Mouse (Mus musculus) common myeloid progenitor, adult 5-6 weeks (primary cell): ENCODE measurements around the gene Psmd1. TPM values are rescaled to one million over a fixed set of nuclear protein-coding genes. Genes with fewer than 3 reads are reported as not detected.
A peak's percentile ranks its signal among the peaks of the same experiment; 100 is the strongest.

Experiments
- ATAC-seq: replicated peaks from 2 replicates; pipeline ENCODE4 v1.8.0; 2016; ENCODE audit warnings: low read depth, mild to moderate bottlenecking, moderate TSS enrichment, inconsistent platforms; ENCODE audit not compliant: poor library complexity, severe bottlenecking
- total RNA-seq: library from RNA; stranded (forward); fragments of 200-1000, 187-1606 nt; gene quantifications from 2 replicates; pipeline ENCODE4 v1.2.3, GENCODE M21; 2017

The Psmd1 gene
- total RNA-seq, 1 experiment from 2014 or later, result 173 TPM

DNA sequence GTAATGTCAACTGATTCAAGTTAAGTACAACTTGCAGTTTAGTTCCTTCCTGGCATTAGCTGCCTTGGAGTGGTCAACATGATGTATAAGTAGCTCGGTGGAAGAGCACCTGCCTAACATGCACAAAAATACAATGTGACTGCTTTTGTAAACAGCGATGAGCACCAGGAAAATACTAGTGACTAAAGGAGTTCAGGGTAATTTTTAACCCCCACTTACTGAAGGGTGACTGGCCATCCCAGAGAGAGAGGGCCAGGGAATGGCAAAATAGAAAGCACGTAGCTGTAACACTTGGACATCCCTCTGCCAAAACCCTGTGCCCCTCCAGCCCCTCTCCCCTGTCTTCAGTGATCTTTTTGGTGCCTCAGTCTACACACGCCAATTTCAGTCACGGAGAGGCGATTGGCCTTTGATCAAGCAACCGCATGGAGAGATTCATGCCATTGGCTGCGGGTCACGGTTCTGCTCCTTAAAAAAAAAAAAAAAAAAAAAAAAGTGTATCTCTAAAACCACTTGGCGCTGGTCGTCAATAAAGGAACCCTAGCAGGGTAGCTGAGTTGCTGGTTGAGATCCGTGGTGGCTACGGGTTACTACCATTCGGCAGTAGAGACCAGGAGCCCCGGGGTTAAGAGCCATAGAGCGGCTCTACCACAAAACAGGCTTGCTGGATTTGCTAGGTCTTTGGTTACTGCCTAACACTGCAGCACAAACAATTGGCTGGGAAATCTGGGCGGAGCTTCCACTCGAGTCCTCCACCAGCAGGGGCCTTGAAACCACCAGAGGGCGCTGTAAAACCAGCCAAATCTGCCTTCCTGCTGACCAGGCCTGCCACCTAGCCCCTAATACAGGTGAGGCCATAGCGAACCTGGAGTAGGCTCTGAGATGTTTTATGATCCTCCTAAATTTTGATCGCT is 5.1 kb upstream of the Psmd1 start:
- ATAC-seq, result peak; percentile 88

DNA sequence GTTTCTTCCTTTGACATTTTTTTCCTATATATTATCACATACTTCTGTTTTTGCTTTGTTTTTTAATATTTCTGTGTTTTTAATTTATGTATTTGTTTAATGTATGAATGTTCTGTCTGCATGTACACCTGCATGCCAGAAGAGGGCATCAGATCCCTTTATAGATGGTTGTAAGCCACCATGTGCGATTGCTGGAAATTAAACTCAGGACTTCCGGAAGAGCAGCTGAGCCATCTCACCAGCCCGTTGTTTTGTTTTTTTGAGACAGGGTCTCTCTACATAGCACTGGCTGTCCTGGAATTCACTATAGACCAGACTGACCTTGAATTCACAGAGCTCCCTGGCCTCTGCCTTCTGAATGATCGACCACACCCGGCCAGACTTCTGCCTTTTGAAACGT is 1.7 kb upstream of the Psmd1 start:
- ATAC-seq, result no peak

DNA sequence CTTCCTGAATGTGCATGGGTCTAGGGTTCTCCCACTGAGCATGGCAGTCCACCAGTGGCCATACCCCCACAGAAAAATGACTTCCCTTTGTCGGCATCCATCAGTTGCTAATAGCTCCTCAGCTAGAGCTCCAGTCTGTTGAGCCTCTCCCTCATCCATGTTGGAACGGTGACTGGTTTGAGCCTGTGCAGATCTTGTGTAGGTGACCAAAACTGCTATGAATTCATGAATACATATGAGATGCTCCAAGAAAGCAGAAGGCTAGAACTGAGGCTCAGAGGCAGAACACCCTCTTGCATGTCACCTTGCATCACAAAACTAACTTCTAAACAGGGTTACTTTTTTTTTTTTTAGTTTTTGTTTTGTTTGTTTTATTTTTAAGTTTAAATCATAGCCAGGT is 12.4 kb downstream of the Psmd1 start:
- no peak for ATAC-seq

DNA sequence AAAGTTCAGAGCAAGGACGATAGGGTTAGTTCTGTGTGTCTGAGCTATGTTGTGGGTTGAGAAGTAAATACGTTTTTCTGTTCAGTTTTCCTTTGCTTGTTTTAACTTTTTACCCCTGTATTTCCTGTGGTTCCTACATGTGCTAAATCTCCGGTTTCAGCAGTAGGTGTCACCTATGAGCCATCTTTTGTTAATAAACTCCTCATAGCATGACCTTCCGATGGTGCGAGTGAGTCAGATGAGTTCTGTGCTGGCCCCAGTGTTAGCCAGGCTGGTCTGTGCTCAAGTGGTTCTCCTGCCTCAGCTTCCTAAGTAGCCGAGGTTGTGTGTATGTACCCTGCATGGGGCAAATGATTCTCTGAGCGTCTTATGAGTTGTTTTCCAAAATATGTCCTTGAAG is 30.2 kb downstream of the Psmd1 start:
- no peak for ATAC-seq

DNA sequence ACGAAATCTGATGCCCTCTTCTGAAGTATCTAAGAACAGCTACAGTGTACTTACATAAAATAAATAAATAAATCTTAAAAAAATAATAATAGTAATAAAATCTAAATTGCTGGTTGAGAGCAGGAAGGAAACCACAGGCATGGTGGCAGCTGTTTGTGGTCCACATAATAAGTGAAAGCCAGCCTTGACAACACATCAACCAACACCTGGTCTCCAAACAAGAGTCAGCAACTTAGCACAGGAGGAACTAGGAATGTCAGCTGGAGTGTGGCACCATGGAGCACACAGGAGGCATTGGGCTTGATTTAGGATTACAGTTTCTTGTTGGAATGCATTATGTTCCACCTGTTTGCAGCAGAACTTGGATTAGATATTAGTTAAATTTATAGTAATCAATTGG is 40.9 kb downstream of the Psmd1 start:
- no peak for ATAC-seq

DNA sequence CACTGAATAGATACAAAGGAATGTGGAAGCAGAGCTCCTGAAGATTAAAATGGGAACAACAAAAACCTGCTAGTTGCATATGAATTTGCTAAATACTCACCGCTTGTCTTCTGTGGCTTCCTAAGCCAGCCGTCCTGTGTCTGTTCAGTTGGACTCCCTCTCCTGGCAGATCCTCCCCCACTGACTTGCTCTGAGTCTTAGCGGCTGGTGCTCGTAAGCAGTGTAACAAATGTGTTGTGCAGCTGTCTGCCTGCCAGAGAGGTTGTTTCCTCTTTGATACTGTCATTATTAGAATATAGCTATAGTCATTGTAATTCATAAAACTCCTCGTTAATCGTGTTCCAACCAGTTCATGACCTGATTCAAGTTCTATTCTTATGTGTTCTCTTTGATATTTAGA is 47.6 kb downstream of the Psmd1 start, which contains the start of gene Htr2b:
Gene Htr2b (minus strand): TSS at position 192 of the 400 bp plus-strand sequence.
- ATAC-seq, result no peak

DNA sequence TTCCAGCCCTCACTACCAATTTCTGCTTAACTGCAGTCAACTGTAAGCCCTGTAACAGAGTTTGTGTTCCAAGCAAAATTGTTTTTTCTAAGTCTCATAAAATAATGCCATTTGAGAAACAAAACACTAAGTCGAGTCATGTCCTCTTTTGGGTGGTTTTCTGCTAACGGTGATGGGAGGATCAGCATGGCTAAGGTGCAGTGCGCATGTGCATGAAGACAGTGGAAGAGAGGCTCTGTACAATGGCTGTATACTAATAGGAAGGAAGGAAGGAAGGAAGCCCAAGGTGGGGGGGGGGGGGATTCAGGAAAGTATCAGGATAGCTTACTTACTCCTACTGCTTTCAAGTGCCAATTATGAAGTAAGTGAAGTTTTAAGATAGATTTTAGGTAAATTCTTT is 50.0 kb downstream of the Psmd1 start:
- no peak for ATAC-seq

DNA sequence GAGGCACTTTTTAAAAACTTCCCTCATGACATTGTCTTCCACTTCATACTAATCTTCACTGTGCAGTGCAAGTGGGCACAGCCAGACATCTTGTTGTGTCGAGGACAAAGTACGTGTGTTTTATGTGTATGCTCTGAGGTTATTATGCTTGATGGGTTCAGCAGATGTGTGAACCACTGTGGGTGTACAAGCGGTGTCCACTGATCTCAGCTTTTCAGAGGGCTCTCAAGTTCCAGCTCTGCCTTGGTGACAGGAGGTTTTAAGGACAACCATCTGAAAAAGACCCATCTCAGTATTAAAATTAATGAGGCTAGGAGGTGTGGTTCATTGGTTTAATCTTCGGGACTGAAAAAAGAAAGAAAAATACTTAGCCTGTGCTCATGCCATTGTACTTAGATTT is 55.4 kb downstream of the Psmd1 start:
- no peak for ATAC-seq

DNA sequence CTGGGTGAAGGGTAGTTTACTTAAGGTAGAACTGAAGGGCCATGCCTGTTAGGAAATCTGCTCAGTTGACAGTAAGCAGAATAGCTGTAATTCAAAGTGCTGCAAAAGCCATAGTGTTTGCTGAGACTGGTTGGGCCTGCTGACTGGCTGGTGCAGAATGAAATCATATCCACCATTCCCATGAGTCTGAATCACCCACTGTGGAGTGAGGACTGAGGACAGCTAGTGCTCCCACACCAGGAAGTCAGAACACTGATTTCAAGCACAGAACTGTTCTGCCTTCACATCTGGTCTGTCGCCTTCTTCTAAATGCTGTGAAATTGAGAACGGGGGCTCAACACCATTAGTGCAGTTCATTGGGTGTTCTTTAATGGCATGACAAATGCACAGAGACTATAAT is 61.8 kb downstream of the Psmd1 start:
- ATAC-seq, result no peak

DNA sequence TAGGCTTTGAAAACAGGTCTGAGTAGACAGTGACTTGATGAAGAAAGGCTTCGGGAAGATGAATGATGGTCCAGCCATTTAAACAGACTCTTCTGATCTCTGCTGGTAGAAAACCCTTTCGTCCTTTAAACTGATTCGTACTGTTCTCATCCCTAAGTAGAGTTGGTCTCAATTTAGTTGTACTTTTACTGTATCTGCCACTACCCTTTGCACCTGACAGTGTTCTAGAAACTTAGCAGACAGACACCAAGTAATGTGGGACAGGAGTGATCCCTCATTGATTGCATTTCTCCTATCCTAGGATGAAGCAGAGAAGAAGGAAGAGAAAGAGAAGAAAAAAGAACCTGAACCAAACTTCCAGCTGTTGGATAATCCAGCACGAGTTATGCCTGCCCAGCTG is 69.2 kb downstream of the Psmd1 start, which contains the start of gene Gm21972:
Gene Gm21972 (plus strand): TSS at position 301 of the 400 bp plus-strand sequence.
- no peak for ATAC-seq

DNA sequence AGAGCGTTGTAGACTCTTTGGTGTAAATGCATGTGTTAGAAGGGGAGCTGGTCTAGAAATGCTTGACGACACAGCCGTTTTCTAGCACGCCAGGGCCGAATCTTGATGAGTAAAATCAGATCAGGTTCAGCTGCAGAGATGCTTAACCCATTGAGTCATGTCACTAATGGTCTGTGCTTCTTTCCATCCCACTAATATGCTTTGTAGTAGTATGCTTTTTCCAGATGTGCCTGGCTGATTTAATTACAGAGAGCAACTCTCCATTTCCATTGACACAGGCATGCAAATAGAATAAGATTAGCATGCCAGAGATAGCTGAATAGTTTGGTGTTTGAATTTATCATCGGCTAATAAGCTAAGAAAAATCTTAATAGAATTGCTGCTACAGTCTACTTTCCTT is 71.1 kb downstream of the Psmd1 start:
- no peak for ATAC-seq

DNA sequence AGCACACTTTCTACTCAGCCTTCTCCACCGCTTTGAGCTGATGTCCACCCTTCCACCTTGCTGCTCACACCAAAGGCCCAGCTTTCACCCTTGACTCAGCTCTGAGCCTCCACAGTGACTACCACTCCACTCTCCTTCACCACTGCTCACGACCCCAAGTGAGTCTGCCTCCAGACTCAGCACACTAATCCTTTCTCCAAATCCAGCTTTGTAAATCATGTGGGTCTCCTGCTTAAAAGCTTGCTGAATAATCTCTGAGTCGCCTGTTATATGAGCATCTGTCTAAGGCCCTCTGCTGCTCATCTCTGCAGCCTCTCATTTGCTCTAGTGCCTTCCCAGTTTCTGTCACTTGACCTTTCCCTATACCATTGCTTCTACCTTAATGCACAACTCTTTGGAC is 76.9 kb downstream of the Psmd1 start:
- no peak for ATAC-seq

DNA sequence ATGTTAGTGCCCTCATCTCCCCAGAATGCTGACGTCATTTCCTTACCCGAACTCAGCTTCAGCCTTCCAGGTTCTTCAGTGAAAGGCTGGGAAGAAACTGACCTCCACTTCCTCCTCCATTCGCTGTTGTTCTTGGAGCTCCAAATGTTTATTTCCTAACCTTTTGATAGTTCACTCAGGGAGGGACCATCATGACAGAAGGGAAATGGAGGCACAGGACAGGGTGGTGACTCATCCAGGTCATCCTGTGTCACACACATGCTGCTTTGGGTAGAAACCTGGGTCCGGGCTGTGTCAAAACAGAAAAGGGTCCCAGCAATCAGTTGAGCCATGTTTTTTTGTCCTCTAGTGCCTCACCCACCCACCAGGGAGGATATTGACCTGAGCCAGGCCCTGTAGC is 79.0 kb downstream of the Psmd1 start:
- ATAC-seq, result no peak

DNA sequence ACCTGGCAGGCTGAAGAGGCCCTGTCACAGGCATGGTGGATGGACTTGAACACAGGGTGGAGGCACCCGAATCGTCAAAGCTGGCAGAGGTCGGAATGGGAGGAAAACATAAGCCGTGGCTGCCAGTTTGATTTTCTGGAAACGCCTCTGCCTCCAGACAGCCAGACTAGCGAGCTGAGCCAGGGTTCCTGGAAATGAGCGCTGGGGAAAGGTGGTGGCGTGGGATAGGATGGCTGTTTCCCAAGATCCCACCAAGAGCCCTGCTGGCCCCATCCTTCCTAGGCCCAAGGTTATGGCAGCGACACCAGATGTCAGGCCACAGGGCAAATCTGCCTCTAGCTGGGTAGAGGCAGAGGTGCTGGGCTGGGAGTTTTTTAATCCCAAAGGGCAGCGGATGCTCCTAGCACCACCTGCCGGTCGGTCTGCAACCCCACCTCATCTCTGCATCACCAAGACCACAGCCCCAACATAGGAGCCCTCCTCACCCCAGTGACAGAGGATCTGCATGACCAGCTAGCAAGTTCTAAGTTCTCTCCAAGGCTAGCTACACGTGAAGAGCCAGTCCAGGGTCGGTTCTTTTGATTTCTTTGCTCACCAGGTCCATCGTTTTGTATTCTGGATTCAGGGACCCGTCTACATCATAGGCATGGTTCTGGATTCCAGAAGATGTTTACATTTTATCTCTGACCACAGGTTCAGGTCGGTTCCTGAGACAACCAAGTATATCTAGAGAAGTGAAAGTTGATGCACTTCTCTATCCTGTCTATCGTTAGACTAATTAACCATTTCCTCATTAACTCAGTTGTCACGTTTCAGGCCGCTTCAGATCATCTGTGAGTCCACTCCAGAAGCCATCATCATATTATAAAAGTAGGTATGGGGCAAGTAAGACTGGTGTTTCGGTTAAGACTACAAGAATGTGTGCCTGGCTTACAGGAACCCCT is 80.1 kb downstream of the Psmd1 start:
- peak; percentile 55 for ATAC-seq

DNA sequence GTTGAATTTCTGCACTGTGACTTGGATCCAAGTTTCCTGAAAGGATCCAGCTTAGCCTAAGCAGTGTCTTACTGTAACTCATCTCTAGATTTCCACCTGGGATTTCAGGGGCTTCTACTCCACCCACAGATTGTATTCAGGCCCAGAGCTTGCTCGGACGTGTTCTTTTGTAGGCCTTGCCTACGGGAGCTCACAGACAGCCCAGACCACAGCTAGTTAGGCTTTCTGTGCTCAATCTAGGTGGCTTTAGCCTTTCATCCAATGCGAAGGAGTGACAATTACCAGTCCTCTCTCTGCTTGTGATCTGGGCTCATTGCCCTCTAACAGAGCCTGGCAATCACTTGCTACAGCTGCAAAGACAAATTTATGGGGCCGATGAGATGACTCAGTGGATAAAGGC is 82.1 kb downstream of the Psmd1 start:
- ATAC-seq, result no peak

DNA sequence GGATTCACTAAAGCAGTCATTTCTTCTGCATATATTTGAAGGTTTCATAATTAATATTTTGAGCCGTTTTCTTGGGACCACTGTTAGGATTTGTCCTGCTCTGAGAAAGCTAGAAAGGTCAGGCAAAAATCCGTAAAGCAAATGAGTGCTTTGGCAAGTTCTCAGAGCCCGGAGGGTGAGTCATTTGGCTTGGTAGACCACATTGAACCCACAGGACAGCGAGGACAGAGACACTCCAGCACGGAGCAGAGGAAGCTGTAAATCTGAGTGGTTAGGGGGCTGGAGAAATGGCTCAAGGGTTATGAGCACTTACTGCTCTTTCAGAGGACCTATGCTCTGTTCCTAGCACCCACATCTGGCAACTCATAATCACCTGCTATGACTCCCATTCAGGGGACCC is 83.4 kb downstream of the Psmd1 start:
- peak; percentile 64 for ATAC-seq

DNA sequence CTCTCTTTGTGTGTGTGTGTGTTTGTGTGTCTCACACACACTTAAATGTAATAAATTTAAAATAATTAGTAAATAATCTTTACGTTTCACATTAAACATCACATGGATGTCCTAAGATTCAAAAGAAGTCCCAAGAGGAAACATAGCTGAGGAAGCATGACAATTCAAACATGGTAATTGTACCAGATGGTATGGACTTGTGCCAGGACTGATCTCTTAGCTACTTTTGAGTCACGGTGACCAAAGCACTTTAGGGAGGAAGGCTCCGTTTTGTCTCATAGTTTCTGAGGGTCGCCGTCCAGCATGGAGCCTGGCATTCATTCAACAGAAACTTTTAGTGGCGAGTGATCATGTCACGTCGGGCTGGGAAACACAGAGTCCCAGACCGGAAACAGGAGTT is 84.0 kb downstream of the Psmd1 start:
- ATAC-seq, result no peak

DNA sequence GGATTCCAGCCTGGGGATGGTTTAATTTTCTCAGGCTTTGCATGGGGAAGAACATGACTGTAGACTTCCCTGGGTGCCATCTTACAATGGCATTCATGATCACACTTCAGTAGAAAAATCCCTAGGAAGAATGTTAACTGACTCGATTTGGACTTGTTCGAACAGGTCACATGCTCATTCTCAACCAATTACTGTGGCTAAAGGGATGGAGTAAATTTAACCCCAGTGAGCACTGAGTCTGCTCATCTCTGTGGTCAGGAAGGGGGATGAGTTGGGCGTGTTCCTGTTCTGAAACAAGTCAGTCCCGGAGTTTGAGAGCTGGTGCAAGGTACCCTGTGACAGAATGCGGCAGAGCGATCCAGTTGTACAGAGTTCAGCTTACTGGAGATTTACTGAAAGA is 86.7 kb downstream of the Psmd1 start:
- no peak for ATAC-seq

DNA sequence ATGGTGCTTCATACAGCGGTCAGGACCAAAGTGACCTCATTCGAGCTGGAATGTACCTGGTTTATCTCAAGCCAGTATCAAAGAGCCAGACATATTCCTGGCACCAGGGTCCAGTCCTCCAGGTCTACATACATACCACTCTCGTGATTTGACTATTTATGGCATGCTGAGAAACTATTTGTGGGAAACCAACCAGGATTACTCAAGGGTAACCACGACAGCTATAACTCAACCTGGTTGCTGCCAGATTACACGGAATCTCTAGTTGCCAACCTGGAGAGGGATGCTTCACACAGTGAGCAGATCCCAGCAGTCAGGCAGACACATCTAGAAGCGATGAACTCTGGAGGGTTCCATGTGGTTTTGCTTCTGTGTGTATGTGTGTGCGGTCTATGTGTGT is 87.2 kb downstream of the Psmd1 start:
- no peak for ATAC-seq

DNA sequence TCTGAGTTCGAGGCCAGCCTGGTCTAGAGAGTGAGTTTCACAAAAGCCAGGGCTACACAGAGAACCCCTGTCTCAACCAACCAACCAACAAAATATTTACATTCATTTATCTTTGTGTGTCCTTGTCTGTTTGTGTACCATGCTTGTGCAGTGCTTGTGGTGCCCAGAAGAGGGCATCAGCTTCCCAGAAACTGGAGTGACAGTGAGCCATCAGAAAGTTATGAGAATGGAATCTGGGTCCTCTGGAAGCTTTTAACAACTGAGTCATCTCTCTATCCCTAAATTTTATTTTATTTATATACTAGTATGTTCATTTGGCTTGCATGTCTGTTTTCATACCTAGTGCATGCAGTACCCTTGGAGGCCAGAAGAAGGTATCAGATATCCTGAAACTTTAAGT is 88.4 kb downstream of the Psmd1 start:
- no peak for ATAC-seq
